Mouse (Mus musculus) liver, embryonic 14.5 days (tissue): ENCODE results near the gene Exosc1.
A peak's percentile ranks its signal among the peaks of the same experiment; 100 is the strongest.

Experiments used
- CTCF ChIP-seq: IDR thresholded peaks from 2 replicates; pipeline ENCODE4 v1.5.1; 2016; ENCODE audit warnings: antibody characterized with exemption, low read depth, control low read depth
- EP300 ChIP-seq: IDR thresholded peaks from 2 replicates; pipeline ENCODE4 v1.6.1; 2016; ENCODE audit warnings: antibody characterized with exemption, low read depth

- no peak for TF ChIP-seq CTCF
- peak; percentile 22; the same call in 1 of the 2 replicates for TF ChIP-seq EP300
Observed at GRCm38 (mm10) chr19:41934124-41934523, 901 bp upstream of the Exosc1 start.
